Mouse (Mus musculus): ENCODE data around the gene D930007J09Rik. TPM values are rescaled to one million over a fixed set of nuclear protein-coding genes. Genes with fewer than 3 reads are reported as not detected.

The D930007J09Rik gene
- polyA plus RNA-seq, 1 experiment from 2014 or later = not detected

DNA sequence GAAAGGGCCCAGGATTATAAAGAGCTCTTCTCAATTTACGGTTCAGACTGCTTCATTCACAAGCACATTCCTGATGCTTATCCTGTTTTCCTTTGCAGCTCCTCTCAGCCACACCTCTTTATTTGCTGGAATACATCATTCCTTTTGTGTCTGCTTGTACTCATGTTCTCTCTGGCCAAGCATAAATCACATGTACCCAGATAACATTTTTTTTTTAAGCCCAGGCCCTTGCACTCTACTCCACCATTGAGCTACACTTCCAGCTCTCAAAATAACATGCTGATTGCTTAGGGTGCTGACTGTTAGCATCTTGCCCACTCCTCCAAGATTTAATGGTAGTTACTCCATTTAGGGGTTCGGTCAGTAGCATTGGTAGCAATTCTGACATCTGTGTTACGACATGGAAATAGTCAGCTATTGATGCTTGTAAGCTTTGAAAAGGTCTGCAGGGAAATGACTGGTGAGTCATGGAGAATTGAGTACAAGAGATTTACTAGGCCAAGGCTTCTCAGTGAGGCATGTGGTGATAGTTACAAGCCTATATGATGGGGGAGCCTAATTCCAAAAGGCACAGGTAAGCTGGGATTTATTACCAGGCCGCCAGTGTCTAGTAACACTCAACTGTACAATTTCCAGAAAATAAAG, 1.2 kb upstream of the D930007J09Rik start:
- Histone ChIP-seq H3K4me2 (peak overlapping the region; percentile 78), H3K4me3 (peak overlapping the region; percentile 62), H3K27me3 (replicated peaks) (no peaks in the 10 kb centered on the region), H3K36me3 (replicated peaks) (peaks cover 20% of the 10 kb centered on the region; the same call in 1 of the 2 replicates), H3K9ac (peak overlapping the region; percentile 73), H3K9me3 (no peaks in the 10 kb centered on the region), H3K27ac (no peak overlapping the region), H3K4me1 (peaks cover 27% of the 10 kb centered on the region)
- WGBS = 63% methylated on average over 4 of the region's 4 CpGs
- ATAC-seq (replicated peaks) = no peak

- peak; percentile 99 for ATAC-seq (replicated peaks)
- Histone ChIP-seq H3K4me3 (peak within 1 kb of the TSS; percentile 62), H3K27ac (peak within 1 kb of the TSS; percentile 93), H3K36me3 (replicated peaks) (peaks cover 8% of the 10 kb centered on the region; the same call in 1 of the 2 replicates), H3K4me1 (peaks cover 27% of the 10 kb centered on the region), H3K9me3 (no peaks in the 10 kb centered on the region), H3K27me3 (replicated peaks) (no peaks in the 10 kb centered on the region), H3K9ac (peak within 1 kb of the TSS; percentile 73), H3K4me2 (peak within 1 kb of the TSS; percentile 78)
- WGBS = under 1% methylated on average over 51 of the region's 51 CpGs
Observed at GRCm38 (mm10) chr13:32801693-32802221, 892 bp downstream of the D930007J09Rik start, which contains the start of gene Wrnip1. TSS of gene Wrnip1 (plus strand) at chr13:32802038.

DNA sequence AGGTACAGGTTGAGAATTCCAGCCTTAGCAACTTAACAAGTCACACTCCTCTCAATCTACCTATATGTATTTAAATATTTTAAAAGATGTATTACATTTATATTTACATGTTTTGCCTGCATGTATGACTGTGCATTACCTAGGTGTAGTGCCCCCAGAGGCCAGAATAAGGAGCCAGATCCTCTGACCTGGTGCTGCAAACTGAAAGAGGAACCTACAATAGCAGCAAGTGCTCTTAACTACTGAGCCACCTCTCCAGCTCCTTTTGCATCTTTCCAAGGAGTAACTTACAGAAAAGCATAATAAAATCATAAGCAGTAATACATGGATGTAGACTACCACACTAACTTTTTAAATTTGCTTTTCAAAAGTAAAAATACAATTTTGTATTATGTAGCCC, 1.8 kb downstream of the D930007J09Rik start:
- Histone ChIP-seq H3K4me2 (peak overlapping the region; percentile 60), H3K4me3 (peak overlapping the region; percentile 62; the same call in 1 of the 2 replicates), H3K9me3 (no peaks in the 10 kb centered on the region), H3K27ac (no peak overlapping the region), H3K9ac (peak overlapping the region; percentile 49; the same call in 1 of the 2 replicates), H3K4me1 (peaks cover 27% of the 10 kb centered on the region), H3K36me3 (replicated peaks) (no peaks in the 10 kb centered on the region), H3K27me3 (replicated peaks) (no peaks in the 10 kb centered on the region)
- ATAC-seq (replicated peaks) = no peak

DNA sequence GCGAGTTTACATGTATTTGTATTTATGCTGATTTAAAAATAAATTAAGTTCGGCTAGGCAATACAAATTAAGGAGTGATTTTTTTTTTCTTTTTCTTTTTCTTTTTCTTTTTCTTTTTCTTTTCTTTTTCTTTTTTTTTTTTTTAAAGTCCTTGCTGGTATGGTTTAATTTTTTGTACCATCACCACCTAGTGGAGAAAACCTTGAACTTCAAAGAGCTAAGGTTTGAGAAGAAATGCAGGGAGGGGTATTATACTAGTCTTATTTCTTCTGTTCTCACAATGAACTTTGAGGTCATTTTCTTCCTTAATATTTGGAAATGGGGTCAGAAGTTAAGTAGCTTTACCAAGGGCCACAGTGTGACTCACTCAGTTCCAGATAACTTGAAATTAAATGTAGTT, 3.5 kb downstream of the D930007J09Rik start:
- no peak overlapping the region for H3K4me2 ChIP-seq
- WGBS = 85% methylated on average over 2 of the region's 2 CpGs
- no peaks in the 10 kb centered on the region for H3K36me3 ChIP-seq (replicated peaks)
- H3K9ac ChIP-seq = no peak overlapping the region
- ATAC-seq (replicated peaks) = no peak
- H3K4me1 ChIP-seq = peaks cover 16% of the 10 kb centered on the region
- H3K4me3 ChIP-seq = no peak overlapping the region
- H3K27me3 ChIP-seq (replicated peaks) = no peaks in the 10 kb centered on the region
- H3K27ac ChIP-seq = no peak overlapping the region
- H3K9me3 ChIP-seq = no peaks in the 10 kb centered on the region

DNA sequence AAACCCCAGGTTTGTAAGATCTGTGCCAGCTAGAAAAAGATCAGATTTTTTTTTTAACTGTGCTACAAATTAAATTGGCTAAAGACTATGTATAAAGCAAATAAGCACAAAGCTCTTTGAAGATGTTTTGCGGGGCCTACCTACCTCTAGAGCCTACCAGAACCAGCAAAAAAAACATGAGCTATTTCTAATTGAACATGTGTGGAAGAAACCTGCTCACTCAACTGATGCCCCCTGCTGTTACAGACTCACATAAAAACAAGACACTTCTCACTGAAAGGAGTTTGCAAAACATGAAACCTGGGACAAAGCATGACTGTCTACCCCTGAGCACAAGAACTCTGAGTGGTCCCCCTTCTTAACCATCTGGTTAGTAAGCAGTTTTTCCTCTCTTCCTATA, 5.6 kb downstream of the D930007J09Rik start:
- Histone ChIP-seq H3K27ac (no peak overlapping the region), H3K36me3 (replicated peaks) (no peaks in the 10 kb centered on the region), H3K9ac (no peak overlapping the region), H3K9me3 (no peaks in the 10 kb centered on the region), H3K27me3 (replicated peaks) (no peaks in the 10 kb centered on the region), H3K4me1 (peaks cover 6% of the 10 kb centered on the region), H3K4me3 (no peak overlapping the region), H3K4me2 (no peak overlapping the region)
- 94% methylated on average over 1 of the region's 1 CpGs for WGBS
- ATAC-seq (replicated peaks) = no peak

- no peaks in the 10 kb centered on the region for H3K9me3 ChIP-seq
- H3K27me3 ChIP-seq (replicated peaks) = no peaks in the 10 kb centered on the region
- no peak overlapping the region for H3K4me2 ChIP-seq
- H3K36me3 ChIP-seq (replicated peaks) = no peaks in the 10 kb centered on the region
- 84% methylated on average over 5 of the region's 5 CpGs for WGBS
- no peak overlapping the region for H3K4me3 ChIP-seq
- H3K9ac ChIP-seq = no peak overlapping the region
- H3K27ac ChIP-seq = no peak overlapping the region
- H3K4me1 ChIP-seq = no peaks in the 10 kb centered on the region
- no peak for ATAC-seq (replicated peaks)
Observed at GRCm38 (mm10) chr13:32795166-32795565, 7.5 kb downstream of the D930007J09Rik start.

GRCm38 (mm10) chr13:32794619-32795018, 8.0 kb downstream of the D930007J09Rik start:
- no peak for ATAC-seq (replicated peaks)
- WGBS = 68% methylated on average over 2 of the region's 2 CpGs
- H3K36me3 ChIP-seq (replicated peaks) = no peaks in the 10 kb centered on the region
- no peaks in the 10 kb centered on the region for H3K4me1 ChIP-seq
- no peak overlapping the region for H3K4me3 ChIP-seq
- no peak overlapping the region for H3K27ac ChIP-seq
- H3K27me3 ChIP-seq (replicated peaks) = no peaks in the 10 kb centered on the region
- no peak overlapping the region for H3K9ac ChIP-seq
- H3K4me2 ChIP-seq = no peak overlapping the region
- H3K9me3 ChIP-seq = no peaks in the 10 kb centered on the region

DNA sequence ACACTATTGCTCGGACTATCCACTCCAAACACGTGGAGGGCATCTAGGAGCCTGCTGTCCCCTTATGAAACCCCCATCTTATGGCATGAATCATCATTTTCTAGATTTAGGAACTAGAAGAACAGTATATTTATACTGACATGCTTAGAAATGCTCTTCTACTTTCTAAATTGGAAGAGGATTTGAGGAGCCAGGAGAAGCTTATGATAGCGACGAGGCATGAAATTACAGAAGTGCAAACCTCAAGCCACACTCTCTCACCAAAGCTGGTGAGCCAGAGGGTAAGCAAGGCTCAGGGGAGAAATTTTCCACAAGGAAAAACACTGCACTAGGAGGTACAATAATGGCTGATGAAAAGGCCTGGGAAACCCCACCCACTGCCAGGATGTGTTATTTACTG, 12.9 kb downstream of the D930007J09Rik start:
- ATAC-seq (replicated peaks) = no peak
- no peak overlapping the region for H3K4me2 ChIP-seq
- no peaks in the 10 kb centered on the region for H3K9me3 ChIP-seq
- no peaks in the 10 kb centered on the region for H3K4me1 ChIP-seq
- no peak overlapping the region for H3K9ac ChIP-seq
- whole genome bisulfite sequencing = 80% methylated on average over 4 of the region's 4 CpGs
- H3K36me3 ChIP-seq (replicated peaks) = no peaks in the 10 kb centered on the region
- no peak overlapping the region for H3K4me3 ChIP-seq
- no peak overlapping the region for H3K27ac ChIP-seq
- no peaks in the 10 kb centered on the region for H3K27me3 ChIP-seq (replicated peaks)

DNA sequence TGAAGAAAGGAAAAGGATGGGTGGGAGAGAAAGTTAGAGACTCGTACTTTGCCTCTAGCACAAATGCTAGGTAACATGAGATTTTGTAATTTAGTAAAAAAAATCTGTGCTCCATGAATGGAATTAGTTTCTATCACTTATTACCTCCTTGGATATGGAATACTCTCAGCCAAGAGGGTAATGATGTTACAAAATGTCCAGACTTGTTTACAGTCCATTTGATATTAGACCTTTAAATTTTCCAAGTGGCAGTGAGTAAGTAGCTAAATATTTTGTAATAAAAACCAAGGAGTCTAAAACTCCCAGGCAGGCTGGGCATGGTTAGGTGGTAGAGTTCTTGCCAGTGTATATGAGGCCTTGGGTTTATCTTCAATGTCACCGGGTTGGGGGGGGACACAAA, 15.1 kb downstream of the D930007J09Rik start:
- 85% methylated on average over 2 of the region's 2 CpGs for WGBS
- H3K27me3 ChIP-seq (replicated peaks) = no peaks in the 10 kb centered on the region
- H3K4me3 ChIP-seq = no peak overlapping the region
- H3K27ac ChIP-seq = no peak overlapping the region
- no peaks in the 10 kb centered on the region for H3K9me3 ChIP-seq
- ATAC-seq (replicated peaks) = no peak
- no peak overlapping the region for H3K4me2 ChIP-seq
- no peaks in the 10 kb centered on the region for H3K36me3 ChIP-seq (replicated peaks)
- H3K9ac ChIP-seq = no peak overlapping the region
- H3K4me1 ChIP-seq = no peaks in the 10 kb centered on the region

GRCm38 (mm10) chr13:32783816-32784215, 18.8 kb downstream of the D930007J09Rik start, which contains the start of gene Mylk4:
TSS of gene Mylk4 (minus strand) at chr13:32783954.
- Histone ChIP-seq H3K27ac (no peak within 1 kb of the TSS), H3K4me3 (no peak within 1 kb of the TSS), H3K36me3 (replicated peaks) (no peaks in the 10 kb centered on the region), H3K4me1 (no peaks in the 10 kb centered on the region), H3K9me3 (no peaks in the 10 kb centered on the region), H3K9ac (no peak within 1 kb of the TSS), H3K27me3 (replicated peaks) (no peaks in the 10 kb centered on the region), H3K4me2 (no peak within 1 kb of the TSS)
- 86% methylated on average over 8 of the region's 8 CpGs for WGBS
- ATAC-seq (replicated peaks) = no peak

DNA sequence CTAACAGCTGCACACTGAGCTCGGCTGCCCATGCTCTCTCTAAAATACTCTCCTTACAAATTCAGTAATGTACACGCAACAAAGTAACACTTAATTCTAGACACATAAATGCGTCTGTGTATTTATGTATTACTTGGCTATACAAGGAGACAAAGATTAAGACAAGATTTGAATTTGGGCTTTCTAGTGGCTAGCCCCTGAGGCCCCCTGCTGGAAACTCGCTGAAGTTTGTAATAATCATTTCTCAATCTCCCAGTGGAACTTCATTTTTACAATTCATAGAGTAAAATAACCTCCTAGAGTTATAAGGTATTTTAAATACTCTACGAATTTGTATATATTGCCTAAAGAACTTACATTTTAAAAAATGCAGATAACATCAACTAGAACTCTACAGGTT, 19.6 kb downstream of the D930007J09Rik start:
- Histone ChIP-seq H3K9ac (no peak overlapping the region), H3K4me2 (no peak overlapping the region), H3K9me3 (no peaks in the 10 kb centered on the region), H3K36me3 (replicated peaks) (no peaks in the 10 kb centered on the region), H3K4me3 (no peak overlapping the region), H3K27me3 (replicated peaks) (no peaks in the 10 kb centered on the region), H3K4me1 (no peaks in the 10 kb centered on the region), H3K27ac (no peak overlapping the region)
- 64% methylated on average over 5 of the region's 5 CpGs for WGBS
- no peak for ATAC-seq (replicated peaks)

GRCm38 (mm10) chr13:32778861-32779260, 23.8 kb downstream of the D930007J09Rik start:
- Histone ChIP-seq H3K9ac (no peak overlapping the region), H3K4me1 (no peaks in the 10 kb centered on the region), H3K9me3 (no peaks in the 10 kb centered on the region), H3K4me3 (no peak overlapping the region), H3K27ac (no peak overlapping the region), H3K27me3 (replicated peaks) (no peaks in the 10 kb centered on the region), H3K36me3 (replicated peaks) (no peaks in the 10 kb centered on the region), H3K4me2 (no peak overlapping the region)
- no peak for ATAC-seq (replicated peaks)
- WGBS = 62% methylated on average over 3 of the region's 3 CpGs

- 90% methylated on average over 10 of the region's 10 CpGs for WGBS
- Histone ChIP-seq H3K4me1 (no peaks in the 10 kb centered on the region), H3K4me2 (no peak overlapping the region), H3K27ac (no peak overlapping the region), H3K27me3 (replicated peaks) (no peaks in the 10 kb centered on the region), H3K9me3 (no peaks in the 10 kb centered on the region), H3K4me3 (no peak overlapping the region), H3K9ac (no peak overlapping the region), H3K36me3 (replicated peaks) (no peaks in the 10 kb centered on the region)
- ATAC-seq (replicated peaks) = no peak
Observed at GRCm38 (mm10) chr13:32776350-32776749, 26.3 kb downstream of the D930007J09Rik start.
